Mouse (Mus musculus) E14TG2a.4 (cell line): ENCODE results near the gene Fbrsl1.

Experiments
- CTCF ChIP-seq: conservative IDR thresholded peaks from 2 replicates; pipeline ENCODE4 v1.5.1; 2014; ENCODE audit warnings: low read length
- POU5F1 ChIP-seq: IDR thresholded peaks from 2 replicates; pipeline ENCODE4 v1.6.1; 2014; ENCODE audit warnings: low read length, borderline replicate concordance

- TF ChIP-seq CTCF (no peak), POU5F1 (no peak)
These were observed 991 bp upstream of the Fbrsl1 start for GRCm38 (mm10) chr5:110449294-110449693.
